Mouse (Mus musculus): ENCODE measurements around the gene Hoxa11. TPM values are rescaled to one million over a fixed set of nuclear protein-coding genes. Genes with fewer than 3 reads are reported as not detected.

The Hoxa11 gene
- polyA plus RNA-seq, 1 experiment from 2014 or later, result not detected

- peak overlapping the region; percentile 14; the same call in 1 of the 2 replicates for H3K4me2 ChIP-seq (ENCODE audit: low read length)
- peak overlapping the region in 1 of 2 experiments; percentile 12; a peak in 1 of 4 replicates for H3K4me3 ChIP-seq (ENCODE audit: control insufficient read depth in 1 of 2, insufficient read depth in 1 of 2, low read depth in 1 of 2, low read length in 2 of 2)
- peaks cover 5 to 15% of the 10 kb centered on the region in 2 experiments; a peak in 3 of 4 replicates for H3K4me1 ChIP-seq (ENCODE audit: control insufficient read depth in 2 of 2, insufficient read depth in 2 of 2, low read length in 2 of 2)
- H3K36me3 ChIP-seq (ENCODE audit: control insufficient read depth, insufficient read depth, low read length), result no peaks in the 10 kb centered on the region
- H3K9me3 ChIP-seq (ENCODE audit: control insufficient read depth, low read length), result no peaks in the 10 kb centered on the region
- no peak overlapping the region for H3K27ac ChIP-seq (replicated peaks in 1 of 2; ENCODE audit: control insufficient read depth in 1 of 2, insufficient read depth in 1 of 2, low read depth in 2 of 2, low read length in 2 of 2)
- 7% methylated on average over 18 of the region's 18 CpGs for WGBS
- no peak overlapping the region for H3K9ac ChIP-seq (ENCODE audit: low read length)
- peaks cover 100% of the 10 kb centered on the region for H3K27me3 ChIP-seq (ENCODE audit: control insufficient read depth, insufficient read depth, low read length)
- no peak for ATAC-seq (ENCODE audit: insufficient number of reproducible peaks, insufficient read depth, low FRiP score, low read depth)
These were observed 36.5 kb downstream of the Hoxa11 start for GRCm38 (mm10) chr6:52208868-52209684.

- no peak for ATAC-seq (ENCODE audit: insufficient number of reproducible peaks, insufficient read depth, low FRiP score, low read depth)
- WGBS, result 2% methylated on average over 47 of the region's 47 CpGs
- H3K4me1 ChIP-seq (ENCODE audit: control insufficient read depth in 2 of 2, insufficient read depth in 2 of 2, low read length in 2 of 2), result peaks cover 5 to 22% of the 10 kb centered on the region in 2 experiments; a peak in 3 of 4 replicates
- H3K4me3 ChIP-seq (ENCODE audit: control insufficient read depth in 1 of 2, insufficient read depth in 1 of 2, low read depth in 1 of 2, low read length in 2 of 2), result peak within 1 kb of the TSS in 1 of 2 experiments; percentile 12; a peak in 1 of 4 replicates
- peaks cover 100% of the 10 kb centered on the region for H3K27me3 ChIP-seq (ENCODE audit: control insufficient read depth, insufficient read depth, low read length)
- H3K36me3 ChIP-seq (ENCODE audit: control insufficient read depth, insufficient read depth, low read length), result no peaks in the 10 kb centered on the region
- no peaks in the 10 kb centered on the region for H3K9me3 ChIP-seq (ENCODE audit: control insufficient read depth, low read length)
- no peak within 1 kb of the TSS for H3K27ac ChIP-seq (replicated peaks in 1 of 2; ENCODE audit: control insufficient read depth in 1 of 2, insufficient read depth in 1 of 2, low read depth in 2 of 2, low read length in 2 of 2)
- peak within 1 kb of the TSS; percentile 14; the same call in 1 of the 2 replicates for H3K4me2 ChIP-seq (ENCODE audit: low read length)
- no peak within 1 kb of the TSS for H3K9ac ChIP-seq (ENCODE audit: low read length)
These were observed 37.3 kb downstream of the Hoxa11 start, which contains the start of gene Hoxa6 for GRCm38 (mm10) chr6:52208072-52208867. Gene Hoxa6 (minus strand): TSS chr6:52208722.

GRCm38 (mm10) chr6:52207684-52207976 is 38.0 kb downstream of the Hoxa11 start:
- Histone ChIP-seq H3K36me3 (ENCODE audit: control insufficient read depth, insufficient read depth, low read length) (no peaks in the 10 kb centered on the region), H3K9me3 (ENCODE audit: control insufficient read depth, low read length) (no peaks in the 10 kb centered on the region), H3K4me3 (ENCODE audit: control insufficient read depth in 1 of 2, insufficient read depth in 1 of 2, low read depth in 1 of 2, low read length in 2 of 2) (no peak overlapping the region), H3K4me1 (ENCODE audit: control insufficient read depth in 2 of 2, insufficient read depth in 2 of 2, low read length in 2 of 2) (peaks cover 5 to 19% of the 10 kb centered on the region in 2 experiments; a peak in 3 of 4 replicates), H3K27me3 (ENCODE audit: control insufficient read depth, insufficient read depth, low read length) (peaks cover 100% of the 10 kb centered on the region), H3K27ac (replicated peaks in 1 of 2; ENCODE audit: control insufficient read depth in 1 of 2, insufficient read depth in 1 of 2, low read depth in 2 of 2, low read length in 2 of 2) (no peak overlapping the region), H3K4me2 (ENCODE audit: low read length) (no peak overlapping the region), H3K9ac (ENCODE audit: low read length) (no peak overlapping the region)
- ATAC-seq (ENCODE audit: insufficient number of reproducible peaks, insufficient read depth, low FRiP score, low read depth), result no peak

- WGBS, result 6% methylated on average over 4 of the region's 4 CpGs
- H3K9ac ChIP-seq (ENCODE audit: low read length), result no peak overlapping the region
- peaks cover 100% of the 10 kb centered on the region for H3K27me3 ChIP-seq (ENCODE audit: control insufficient read depth, insufficient read depth, low read length)
- no peaks in the 10 kb centered on the region for H3K9me3 ChIP-seq (ENCODE audit: control insufficient read depth, low read length)
- ATAC-seq (ENCODE audit: insufficient number of reproducible peaks, insufficient read depth, low FRiP score, low read depth), result no peak
- peaks cover 5 to 19% of the 10 kb centered on the region in 2 experiments; a peak in 3 of 4 replicates for H3K4me1 ChIP-seq (ENCODE audit: control insufficient read depth in 2 of 2, insufficient read depth in 2 of 2, low read length in 2 of 2)
- no peak overlapping the region for H3K4me2 ChIP-seq (ENCODE audit: low read length)
- H3K4me3 ChIP-seq (ENCODE audit: control insufficient read depth in 1 of 2, insufficient read depth in 1 of 2, low read depth in 1 of 2, low read length in 2 of 2), result no peak overlapping the region
- H3K36me3 ChIP-seq (ENCODE audit: control insufficient read depth, insufficient read depth, low read length), result no peaks in the 10 kb centered on the region
- H3K27ac ChIP-seq (replicated peaks in 1 of 2; ENCODE audit: control insufficient read depth in 1 of 2, insufficient read depth in 1 of 2, low read depth in 2 of 2, low read length in 2 of 2), result no peak overlapping the region
These were observed 38.5 kb downstream of the Hoxa11 start for GRCm38 (mm10) chr6:52206882-52207683.

- Histone ChIP-seq H3K4me1 (ENCODE audit: control insufficient read depth in 2 of 2, insufficient read depth in 2 of 2, low read length in 2 of 2) (peaks cover 2 to 19% of the 10 kb centered on the region in 2 experiments; a peak in 3 of 4 replicates), H3K27ac (replicated peaks in 1 of 2; ENCODE audit: control insufficient read depth in 1 of 2, insufficient read depth in 1 of 2, low read depth in 2 of 2, low read length in 2 of 2) (no peak overlapping the region), H3K27me3 (ENCODE audit: control insufficient read depth, insufficient read depth, low read length) (peaks cover 100% of the 10 kb centered on the region), H3K4me2 (ENCODE audit: low read length) (no peak overlapping the region), H3K9ac (ENCODE audit: low read length) (no peak overlapping the region), H3K9me3 (ENCODE audit: control insufficient read depth, low read length) (no peaks in the 10 kb centered on the region), H3K36me3 (ENCODE audit: control insufficient read depth, insufficient read depth, low read length) (no peaks in the 10 kb centered on the region), H3K4me3 (ENCODE audit: control insufficient read depth in 1 of 2, insufficient read depth in 1 of 2, low read depth in 1 of 2, low read length in 2 of 2) (no peak overlapping the region)
- whole genome bisulfite sequencing, result 2% methylated on average over 55 of the region's 55 CpGs
- no peak for ATAC-seq (ENCODE audit: insufficient number of reproducible peaks, insufficient read depth, low FRiP score, low read depth)
These were observed 39.7 kb downstream of the Hoxa11 start for GRCm38 (mm10) chr6:52205638-52206621.

- Histone ChIP-seq H3K9me3 (ENCODE audit: control insufficient read depth, low read length) (no peaks in the 10 kb centered on the region), H3K9ac (ENCODE audit: low read length) (no peak overlapping the region), H3K27me3 (ENCODE audit: control insufficient read depth, insufficient read depth, low read length) (peaks cover 100% of the 10 kb centered on the region), H3K27ac (replicated peaks in 1 of 2; ENCODE audit: control insufficient read depth in 1 of 2, insufficient read depth in 1 of 2, low read depth in 2 of 2, low read length in 2 of 2) (no peak overlapping the region), H3K4me3 (ENCODE audit: control insufficient read depth in 1 of 2, insufficient read depth in 1 of 2, low read depth in 1 of 2, low read length in 2 of 2) (no peak overlapping the region), H3K4me1 (ENCODE audit: control insufficient read depth in 2 of 2, insufficient read depth in 2 of 2, low read length in 2 of 2) (peaks cover 2 to 19% of the 10 kb centered on the region in 2 experiments; a peak in 3 of 4 replicates), H3K36me3 (ENCODE audit: control insufficient read depth, insufficient read depth, low read length) (no peaks in the 10 kb centered on the region), H3K4me2 (ENCODE audit: low read length) (no peak overlapping the region)
- no peak for ATAC-seq (ENCODE audit: insufficient number of reproducible peaks, insufficient read depth, low FRiP score, low read depth)
- WGBS, result 3% methylated on average over 14 of the region's 14 CpGs
These were observed 40.4 kb downstream of the Hoxa11 start for GRCm38 (mm10) chr6:52205221-52205620.
